Mouse (Mus musculus): Measurements from ENCODE around the gene Vmn1r118.
"Not testable (repeated sequence)": the region's sequence is repeated elsewhere in the genome, so short reads cannot be mapped to it uniquely, and the experiment has no call there.

Gene Vmn1r118

DNA sequence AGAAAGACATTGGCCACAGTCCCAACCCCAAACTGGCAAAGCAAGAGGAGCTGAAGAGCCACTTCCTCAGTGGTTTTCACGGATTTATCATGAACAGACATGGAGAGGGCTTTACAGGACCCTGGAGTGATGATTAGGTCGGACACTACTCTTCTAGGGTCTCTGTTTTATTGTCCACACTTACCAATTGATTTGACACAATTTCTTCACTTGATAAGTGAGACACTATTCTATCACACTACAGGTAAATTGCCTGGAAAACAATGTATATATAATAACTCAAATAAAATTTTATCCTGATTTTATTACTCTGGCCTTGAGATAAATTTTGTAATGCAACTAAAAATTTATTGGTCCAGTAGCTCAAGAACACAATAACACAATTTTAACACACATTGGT, at the start of gene Vmn1r118:
Gene Vmn1r118, minus strand, starts transcription at position 101 of the 400 bp plus-strand sequence.
- DNase-seq (ENCODE audit: low spot score in 2 of 2): not testable (repeated sequence)

DNA sequence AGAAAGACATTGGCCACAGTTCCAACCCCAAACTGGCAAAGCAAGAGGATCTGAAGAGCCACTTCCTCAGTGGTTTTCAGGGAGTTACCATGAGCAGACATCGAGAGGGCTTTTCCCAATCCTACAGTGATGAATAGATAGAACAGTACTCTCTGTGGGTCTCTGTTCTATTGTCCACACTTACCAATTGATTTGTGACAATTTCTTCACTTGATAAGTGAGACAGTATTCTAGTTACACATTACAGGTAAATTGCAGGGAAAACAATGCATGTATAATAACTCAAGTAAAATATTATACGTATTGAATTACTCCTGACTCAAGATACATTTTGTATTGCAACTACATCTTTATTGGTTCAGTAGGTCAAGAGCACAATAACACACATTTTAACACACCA, 28.1 kb downstream of the Vmn1r118 start, which contains the start of gene Vmn1r117:
Gene Vmn1r117, minus strand, starts transcription at position 101 of the 400 bp plus-strand sequence.
- not testable (repeated sequence) for DNase-seq (ENCODE audit: low spot score in 2 of 2)

DNA sequence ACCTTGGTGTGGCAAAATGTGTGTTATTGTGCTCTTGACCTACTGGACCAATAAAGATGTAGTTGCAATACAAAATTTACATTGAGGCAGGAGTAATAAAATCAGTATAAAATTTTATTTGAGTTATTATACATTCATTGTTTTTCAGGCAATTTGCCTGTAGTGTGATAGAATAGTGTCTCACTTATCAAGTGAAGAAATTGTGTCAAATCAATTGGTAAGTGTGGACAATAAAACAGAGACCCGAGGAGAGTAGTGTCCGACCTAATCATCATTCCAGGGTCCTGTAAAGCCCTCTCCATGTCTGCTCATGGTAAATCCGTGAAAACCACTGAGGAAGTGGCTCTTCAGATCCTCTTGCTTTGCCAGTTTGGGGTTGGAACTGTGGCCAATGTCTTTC, 40.2 kb downstream of the Vmn1r118 start, which contains the start of gene Vmn1r116:
Gene Vmn1r116, plus strand, starts transcription at position 301 of the 400 bp plus-strand sequence.
- not testable (repeated sequence) for DNase-seq (ENCODE audit: low spot score in 2 of 2)
